Mouse (Mus musculus) testis, adult 2 months (tissue): ENCODE results near the gene Spsb1.

Source experiments
- CTCF ChIP-seq: fragments of 200-500 bp; IDR thresholded peaks from 2 replicates; pipeline ENCODE4 v1.5.1; 2012; ENCODE audit warnings: low read depth, mild to moderate bottlenecking, inconsistent platforms, low read length, moderate library complexity; ENCODE audit not compliant: control insufficient read depth, insufficient read depth, insufficient replicate concordance
- POLR2A ChIP-seq: fragments of 200-500 bp; IDR thresholded peaks from 2 replicates; pipeline ENCODE4 v1.6.1; 2012; ENCODE audit warnings: low read depth, mild to moderate bottlenecking, inconsistent platforms, low read length, moderate library complexity; ENCODE audit not compliant: control insufficient read depth

DNA sequence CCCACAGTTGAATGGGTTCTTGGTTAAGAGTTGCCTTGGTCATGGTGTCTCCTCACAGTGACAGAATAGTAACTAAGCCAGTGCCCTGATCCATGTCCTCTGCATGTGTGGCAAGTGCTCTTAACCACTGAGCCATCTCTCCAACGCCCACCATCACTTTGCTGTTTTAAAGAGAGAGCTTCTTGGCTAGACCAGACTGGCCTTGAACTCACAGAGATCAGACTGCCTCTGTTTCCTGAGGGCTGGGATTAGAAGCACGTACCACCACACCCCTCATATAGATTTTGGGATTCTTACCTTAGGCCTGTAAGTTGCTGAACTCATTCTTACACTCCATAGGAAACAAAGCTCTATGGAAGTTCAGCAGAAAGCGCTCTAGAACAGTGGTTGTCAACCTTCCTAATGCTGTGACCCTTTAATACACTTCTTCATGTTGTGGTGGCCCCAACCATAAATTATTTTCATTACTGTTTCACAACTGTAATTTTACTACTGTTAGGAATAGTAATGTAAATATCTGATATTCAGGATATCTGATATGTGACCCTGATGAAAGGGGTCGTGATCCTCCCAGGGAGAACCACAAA lies 101.1 kb downstream of the Spsb1 start:
- TF ChIP-seq CTCF (no peak), POLR2A (no peak)
